Mouse (Mus musculus): Measurements from ENCODE around the gene Pik3r4. TPM values are rescaled to one million over a fixed set of nuclear protein-coding genes. Genes with fewer than 3 reads are reported as not detected.
"Not testable (repeated sequence)": the region's sequence is repeated elsewhere in the genome, so short reads cannot be mapped to it uniquely, and the experiment has no call there.

Pik3r4 gene
- polyA plus RNA-seq (2012; rRNA removed) = 6.4 and 11.5 TPM in 2 replicates

DNA sequence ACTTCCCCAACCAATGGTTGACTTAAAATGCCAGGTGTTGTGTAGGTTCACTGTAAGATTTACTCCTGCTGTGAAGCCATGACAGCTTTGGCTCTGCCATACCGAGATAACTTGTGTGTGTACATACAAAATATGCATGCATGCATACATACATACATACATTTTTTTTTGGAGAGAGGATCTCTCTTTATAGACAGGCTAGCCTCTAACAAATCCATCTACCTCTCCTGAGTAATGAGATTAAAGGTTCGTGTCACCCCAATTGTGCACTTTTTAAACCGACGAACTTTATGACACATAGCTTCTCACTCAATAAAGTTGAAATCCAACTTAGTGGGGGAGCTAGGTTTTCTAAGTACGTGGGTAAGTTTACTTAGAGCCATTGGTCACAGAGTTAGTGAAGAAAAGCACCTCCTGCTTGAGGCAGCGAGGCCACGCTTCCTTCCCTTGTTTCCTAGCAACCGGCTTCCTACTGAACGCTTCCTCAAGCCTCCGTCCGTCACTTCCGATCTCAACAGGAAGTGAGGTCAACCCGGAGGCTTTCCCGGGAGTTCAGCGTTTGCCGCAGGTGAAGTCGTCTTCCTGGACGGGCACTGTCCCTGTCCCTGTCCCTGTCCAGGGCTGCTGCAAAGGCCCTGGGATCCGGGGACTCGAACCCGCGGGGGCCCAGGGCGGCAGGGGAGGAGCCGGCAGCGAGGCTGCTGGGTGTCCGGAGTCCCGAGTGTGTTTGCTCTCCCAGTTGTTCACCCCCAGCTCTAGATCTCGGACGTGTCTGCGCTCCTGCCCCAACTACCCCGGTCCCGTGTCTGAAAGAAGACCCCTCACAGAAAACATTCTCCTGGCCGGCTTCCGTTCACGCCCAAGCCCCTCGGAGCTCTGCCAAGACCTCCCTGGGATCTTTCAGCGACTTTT lies at the start of gene Pik3r4:
TSS of gene Pik3r4 (plus strand) at position 519 of the 912 bp plus-strand sequence.
- 0 out of 2 replicates have a peak within 1 kb of the TSS, but pooled peaks have one; percentile 2 for H3K27ac ChIP-seq (ENCODE audit: insufficient read depth, low read depth, low read length)

DNA sequence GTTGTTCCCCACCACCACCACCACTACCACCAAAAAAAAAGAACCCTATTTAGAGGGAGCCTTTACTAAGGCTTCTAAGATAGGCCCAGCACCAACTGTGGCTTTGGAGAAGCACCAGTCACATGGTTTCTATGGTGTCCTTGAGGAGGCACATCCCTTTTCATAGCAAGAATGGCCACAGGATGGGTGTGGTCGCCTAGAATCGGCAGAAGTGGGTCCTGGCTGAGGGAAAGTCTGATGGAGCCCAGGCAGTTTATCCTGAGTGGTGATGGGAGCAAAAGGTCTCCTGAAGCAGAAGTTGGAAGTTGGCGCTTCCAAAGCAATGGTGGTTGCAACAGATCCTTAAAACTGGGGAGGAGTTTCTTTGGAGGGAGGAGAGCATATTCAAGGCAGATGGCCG lies 43.9 kb upstream of the Pik3r4 start:
- WGBS = 84% methylated on average over 4 of the region's 4 CpGs
- Histone ChIP-seq H3K27ac (ENCODE audit: insufficient read depth, low read depth, low read length) (no peak overlapping the region), H3K4me1 (ENCODE audit: control insufficient read depth, insufficient read depth, insufficient read length, low read length) (no peaks in the 10 kb centered on the region), H3K27me3 (ENCODE audit: control insufficient read depth, insufficient read depth, low read length) (no peaks in the 10 kb centered on the region), H3K36me3 (ENCODE audit: control insufficient read depth, insufficient read depth, low read length) (no peaks in the 10 kb centered on the region), H3K4me3 (ENCODE audit: low read depth, low read length) (no peak overlapping the region)
- TF ChIP-seq POLR2A (IDR thresholded peaks at IDR 0.05; ENCODE audit: low read depth, low read length) (no peak), CTCF (IDR thresholded peaks at IDR 0.05; ENCODE audit: extremely low read depth, insufficient read length, insufficient replicate concordance, low read depth, low read length) (no peak)

More for the DNA sequence above, at the start of gene Pik3r4:
- Histone ChIP-seq H3K36me3 (ENCODE audit: control insufficient read depth, insufficient read depth, low read length) (peaks cover 4% of the 10 kb centered on the region; the same call in 1 of the 2 replicates), H3K27me3 (ENCODE audit: control insufficient read depth, insufficient read depth, low read length) (no peaks in the 10 kb centered on the region), H3K4me1 (ENCODE audit: control insufficient read depth, insufficient read depth, insufficient read length, low read length) (no peaks in the 10 kb centered on the region), H3K4me3 (ENCODE audit: low read depth, low read length) (peak within 1 kb of the TSS; percentile 87)
- peak; percentile 54; the same call in 1 of the 2 replicates for TF ChIP-seq POLR2A (IDR thresholded peaks at IDR 0.05; ENCODE audit: low read depth, low read length)
- TF ChIP-seq CTCF (IDR thresholded peaks at IDR 0.05; ENCODE audit: extremely low read depth, insufficient read length, insufficient replicate concordance, low read depth, low read length) = no peak
- 4% methylated on average over 37 of the region's 37 CpGs for WGBS

DNA sequence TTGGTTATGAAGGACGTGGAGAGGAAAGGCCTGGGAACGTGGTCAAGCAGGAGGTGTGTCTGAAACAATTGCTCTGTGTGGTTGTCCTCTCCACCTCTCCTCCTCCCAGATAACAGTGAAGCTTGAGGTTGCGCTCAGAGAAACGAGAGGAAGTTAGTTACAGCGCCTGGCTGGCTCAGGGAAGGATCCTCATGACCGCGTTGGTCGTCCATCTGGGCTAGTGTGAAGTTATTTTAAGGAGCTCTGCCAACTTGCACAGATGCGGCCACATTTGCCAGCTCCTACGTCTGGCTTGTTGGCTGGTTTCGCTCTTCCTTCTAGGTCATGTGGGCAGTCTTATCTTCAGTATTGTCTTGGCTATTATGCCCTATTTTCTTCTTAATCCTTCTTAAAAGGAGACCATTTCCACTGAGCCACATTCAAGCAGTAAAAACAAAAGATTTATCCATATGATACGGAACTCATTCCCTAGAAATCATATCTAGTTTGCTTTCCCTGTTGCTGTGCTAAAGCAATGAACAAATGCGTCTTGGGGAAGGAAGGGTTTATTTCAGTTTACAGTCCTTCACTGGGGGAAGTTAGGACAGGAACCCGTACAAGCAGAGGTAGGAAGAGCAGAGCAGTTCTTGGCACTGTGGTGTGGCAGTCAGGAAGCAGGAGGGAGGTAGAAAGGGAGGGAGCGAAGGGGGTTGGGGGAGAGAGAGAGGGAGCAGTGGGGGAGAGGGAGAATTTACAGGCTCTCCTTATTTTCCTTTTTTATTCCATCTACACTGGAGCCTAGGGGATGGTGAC lies 30.6 kb upstream of the Pik3r4 start:
- TF ChIP-seq CTCF (IDR thresholded peaks at IDR 0.05; ENCODE audit: extremely low read depth, insufficient read length, insufficient replicate concordance, low read depth, low read length) = no peak
- no peak for TF ChIP-seq POLR2A (IDR thresholded peaks at IDR 0.05; ENCODE audit: low read depth, low read length)
- Histone ChIP-seq H3K4me1 (ENCODE audit: control insufficient read depth, insufficient read depth, insufficient read length, low read length) (no peaks in the 10 kb centered on the region), H3K27me3 (ENCODE audit: control insufficient read depth, insufficient read depth, low read length) (no peaks in the 10 kb centered on the region), H3K36me3 (ENCODE audit: control insufficient read depth, insufficient read depth, low read length) (no peaks in the 10 kb centered on the region), H3K4me3 (ENCODE audit: low read depth, low read length) (no peak overlapping the region), H3K27ac (ENCODE audit: insufficient read depth, low read depth, low read length) (no peak overlapping the region)
- WGBS = 79% methylated on average over 15 of the region's 15 CpGs

DNA sequence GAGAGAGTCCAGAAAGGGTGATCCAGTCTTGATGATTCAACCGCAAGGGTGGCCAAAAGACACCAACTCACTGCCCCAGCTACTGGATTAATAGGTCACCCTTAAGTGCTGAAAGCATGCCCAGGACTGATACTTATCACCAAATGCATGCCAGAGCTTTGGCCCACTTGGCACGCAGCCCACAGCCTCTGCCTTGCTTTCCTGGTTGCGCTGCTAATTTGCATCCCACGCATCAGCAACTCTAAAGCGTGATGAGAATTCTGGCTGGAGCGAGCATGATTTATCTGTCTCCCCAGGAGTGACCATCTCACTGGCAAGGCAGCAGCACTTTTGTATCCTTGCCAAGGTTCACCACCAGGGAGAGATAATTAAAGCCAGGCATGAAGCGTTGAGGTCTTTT lies 29.9 kb upstream of the Pik3r4 start:
- no peaks in the 10 kb centered on the region for H3K4me1 ChIP-seq (ENCODE audit: control insufficient read depth, insufficient read depth, insufficient read length, low read length)
- no peak overlapping the region for H3K4me3 ChIP-seq (ENCODE audit: low read depth, low read length)
- H3K36me3 ChIP-seq (ENCODE audit: control insufficient read depth, insufficient read depth, low read length) = no peaks in the 10 kb centered on the region
- H3K27ac ChIP-seq (ENCODE audit: insufficient read depth, low read depth, low read length) = no peak overlapping the region
- 36% methylated on average over 7 of the region's 7 CpGs for WGBS
- TF ChIP-seq CTCF (IDR thresholded peaks at IDR 0.05; ENCODE audit: extremely low read depth, insufficient read length, insufficient replicate concordance, low read depth, low read length) = no peak
- no peak for TF ChIP-seq POLR2A (IDR thresholded peaks at IDR 0.05; ENCODE audit: low read depth, low read length)
- no peaks in the 10 kb centered on the region for H3K27me3 ChIP-seq (ENCODE audit: control insufficient read depth, insufficient read depth, low read length)

DNA sequence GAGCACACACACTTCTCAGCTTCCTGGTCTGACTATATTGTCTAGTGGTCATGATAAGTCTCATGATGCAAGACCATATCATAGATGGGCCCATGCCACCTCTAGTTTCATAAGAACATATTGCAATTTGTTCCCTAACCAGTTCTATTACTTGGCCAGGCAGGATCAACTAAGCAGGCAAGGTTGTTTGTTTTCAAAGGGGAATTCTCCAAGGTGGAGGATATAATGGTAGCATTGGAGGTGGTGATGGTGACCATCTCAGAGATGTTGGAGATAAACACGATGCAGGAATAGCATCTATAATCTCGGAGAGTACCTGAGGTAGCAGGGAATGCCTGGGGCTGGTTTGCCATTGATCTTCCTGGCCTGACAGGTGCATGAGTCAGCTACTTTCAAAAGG lies 26.8 kb upstream of the Pik3r4 start:
- Histone ChIP-seq H3K27me3 (ENCODE audit: control insufficient read depth, insufficient read depth, low read length) (no peaks in the 10 kb centered on the region), H3K27ac (ENCODE audit: insufficient read depth, low read depth, low read length) (no peak overlapping the region), H3K36me3 (ENCODE audit: control insufficient read depth, insufficient read depth, low read length) (no peaks in the 10 kb centered on the region), H3K4me3 (ENCODE audit: low read depth, low read length) (no peak overlapping the region), H3K4me1 (ENCODE audit: control insufficient read depth, insufficient read depth, insufficient read length, low read length) (no peaks in the 10 kb centered on the region)
- no peak for TF ChIP-seq POLR2A (IDR thresholded peaks at IDR 0.05; ENCODE audit: low read depth, low read length)
- no peak for TF ChIP-seq CTCF (IDR thresholded peaks at IDR 0.05; ENCODE audit: extremely low read depth, insufficient read length, insufficient replicate concordance, low read depth, low read length)
- 65% methylated on average over 2 of the region's 2 CpGs for WGBS

DNA sequence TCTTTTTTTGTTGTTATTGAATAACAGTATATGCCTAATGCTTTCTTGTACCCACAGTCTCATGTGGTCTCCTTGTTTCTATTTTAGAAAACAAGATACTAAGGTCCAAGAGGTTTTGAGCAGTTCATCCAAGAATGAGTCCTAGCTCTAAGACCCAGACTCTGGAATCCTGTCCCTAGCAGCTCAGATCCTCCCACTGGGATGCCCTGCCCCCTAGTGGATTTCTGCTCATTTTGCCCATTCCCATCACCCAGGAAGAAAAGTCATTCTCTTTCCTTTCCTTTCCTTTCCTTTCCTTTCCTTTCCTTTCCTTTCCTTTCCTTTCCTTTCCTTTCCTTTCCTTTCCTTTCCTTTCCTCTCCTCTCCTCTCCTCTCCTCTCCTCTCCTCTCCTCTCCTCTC lies 25.5 kb upstream of the Pik3r4 start:
- H3K27me3 ChIP-seq (ENCODE audit: control insufficient read depth, insufficient read depth, low read length); H3K4me1 ChIP-seq (ENCODE audit: control insufficient read depth, insufficient read depth, insufficient read length, low read length); H3K4me3 ChIP-seq (ENCODE audit: low read depth, low read length); H3K36me3 ChIP-seq (ENCODE audit: control insufficient read depth, insufficient read depth, low read length); H3K27ac ChIP-seq (ENCODE audit: insufficient read depth, low read depth, low read length): not testable (repeated sequence)
- TF ChIP-seq CTCF (IDR thresholded peaks at IDR 0.05; ENCODE audit: extremely low read depth, insufficient read length, insufficient replicate concordance, low read depth, low read length) = peak; percentile 69; the same call in 1 of the 2 replicates

DNA sequence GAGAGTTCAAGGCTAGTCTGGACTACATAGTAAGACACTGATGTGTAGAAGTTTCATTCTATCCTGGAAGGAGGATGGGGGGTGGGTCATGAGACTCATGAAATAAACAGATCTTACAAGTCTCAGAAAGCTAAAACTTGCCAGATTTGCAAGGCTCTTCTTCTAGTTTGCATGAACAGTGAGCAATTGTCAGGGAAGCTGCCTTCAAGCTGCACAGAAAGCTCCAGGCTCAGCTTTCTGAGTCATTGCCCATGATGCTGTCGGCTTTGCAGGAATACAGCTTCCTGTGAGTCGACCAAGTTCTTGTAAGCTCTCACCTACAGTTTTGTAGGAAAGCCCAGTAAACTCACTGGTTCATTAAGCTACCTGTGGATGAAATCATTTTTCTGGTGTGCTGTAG lies 8.8 kb upstream of the Pik3r4 start:
- Histone ChIP-seq H3K27me3 (ENCODE audit: control insufficient read depth, insufficient read depth, low read length) (no peaks in the 10 kb centered on the region), H3K36me3 (ENCODE audit: control insufficient read depth, insufficient read depth, low read length) (no peaks in the 10 kb centered on the region), H3K27ac (ENCODE audit: insufficient read depth, low read depth, low read length) (no peak overlapping the region), H3K4me1 (ENCODE audit: control insufficient read depth, insufficient read depth, insufficient read length, low read length) (no peaks in the 10 kb centered on the region), H3K4me3 (ENCODE audit: low read depth, low read length) (no peak overlapping the region)
- 79% methylated on average over 2 of the region's 2 CpGs for WGBS
- TF ChIP-seq POLR2A (IDR thresholded peaks at IDR 0.05; ENCODE audit: low read depth, low read length) = no peak
- TF ChIP-seq CTCF (IDR thresholded peaks at IDR 0.05; ENCODE audit: extremely low read depth, insufficient read length, insufficient replicate concordance, low read depth, low read length) = no peak

DNA sequence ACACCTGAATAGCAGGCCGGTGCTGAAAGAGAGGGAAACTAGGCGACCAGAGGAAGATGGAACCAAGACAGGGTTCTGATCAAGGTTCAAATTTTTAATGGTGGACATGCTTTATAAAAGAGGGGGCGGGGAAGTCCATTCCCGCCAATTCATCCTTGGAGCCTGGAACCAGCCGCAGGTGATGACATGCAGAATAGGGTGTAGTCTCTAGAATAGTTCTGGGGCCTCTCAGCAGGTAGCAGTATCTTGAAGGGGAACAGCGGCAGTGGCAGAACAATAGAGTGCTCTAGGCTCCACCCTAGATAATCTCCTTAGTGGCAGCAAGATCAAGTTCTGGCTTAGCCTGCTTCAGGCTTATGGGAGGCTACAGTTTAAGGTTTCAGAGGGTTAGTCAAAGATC lies 1.4 kb upstream of the Pik3r4 start:
- H3K4me1 ChIP-seq (ENCODE audit: control insufficient read depth, insufficient read depth, insufficient read length, low read length); H3K27ac ChIP-seq (ENCODE audit: insufficient read depth, low read depth, low read length); H3K27me3 ChIP-seq (ENCODE audit: control insufficient read depth, insufficient read depth, low read length); H3K36me3 ChIP-seq (ENCODE audit: control insufficient read depth, insufficient read depth, low read length); H3K4me3 ChIP-seq (ENCODE audit: low read depth, low read length): not testable (repeated sequence)
- WGBS = 79% methylated on average over 6 of the region's 6 CpGs
